Mouse (Mus musculus) neutrophil, adult 65 days (primary cell): ENCODE results near the gene Cfap300. TPM values are rescaled to one million over a fixed set of nuclear protein-coding genes. Genes with fewer than 3 reads are reported as not detected.

Experiments used
- total RNA-seq: library from RNA; stranded (reverse); gene quantifications from 2 replicates; pipeline ENCODE4 v1.2.4, GENCODE M21; 2023

The Cfap300 gene
- not detected in 2 replicates for total RNA-seq

GRCm38 (mm10) chr9:8042338-8043043 lies at the start of gene Cfap300:
Gene Cfap300 (minus strand): TSS chr9:8042823.

GRCm38 (mm10) chr9:8004370-8004991 lies 38.1 kb downstream of the Cfap300 start, which contains the start of gene Yap1:
Gene Yap1 (minus strand): TSS chr9:8004596.

Other genes with a start within 250 kb of the Cfap300 start
- gene Birc2, start 205.8 kb downstream of the Cfap300 start, total RNA-seq, result 57.5 and 65.8 TPM in 2 replicates
- 199 and 261 TPM in 2 replicates for gene Birc3, start 169.6 kb downstream of the Cfap300 start, total RNA-seq
- not detected in 2 replicates for gene Yap1, start 38.2 kb downstream of the Cfap300 start, total RNA-seq
- not detected in 2 replicates for gene Cep126, start 91.5 kb upstream of the Cfap300 start, total RNA-seq